In genomic region chr2:26500599-26501370, GRCm38 (mm10) we compare ENCODE assay signal across 8 mouse cellular contexts. TPM values are rescaled to one million over a fixed set of nuclear protein-coding genes. Genes with fewer than 3 reads are reported as not detected.
DNase-seq lines count a peak whose midpoint lies in the region; ATAC-seq and TF ChIP-seq lines count a peak whose summit lies in the region.

No protein-coding gene starts in this region.

- H3K27ac ChIP-seq in ES-E14 (ENCODE audit: insufficient read depth, low read depth, low read length, poor library complexity, severe bottlenecking): peak overlapping the region; percentile 8; the same call in 1 of the 2 replicates
- H3K27ac ChIP-seq in forebrain, embryonic 16.5 days (ENCODE audit: low read length): peak overlapping the region; percentile 96
- peak overlapping the region; percentile 72 for H3K27ac ChIP-seq in lung, postnatal 0 days (ENCODE audit: low read length)

- 4% methylated on average over 14 of the region's 14 CpGs for WGBS in forebrain, embryonic 16.5 days
- WGBS in lung, postnatal 0 days: 29% methylated on average over 14 of the region's 14 CpGs

- DNase-seq in cerebellum, adult 9-10 months: peak; percentile 12
- DNase-seq in cerebellum, postnatal 36 days: no peak
- peak; percentile 77 for DNase-seq in ES-E14 (ENCODE audit: low read depth, low spot score)
- DNase-seq in kidney, postnatal 14 days: peak; percentile 80
- DNase-seq in lung, postnatal 0 days (ENCODE audit: low spot score): peak; percentile 80
- peak; percentile 40 for DNase-seq in right cerebral cortex, postnatal 14 days
- no peak for DNase-seq in thymus, postnatal 36 days

- TF ChIP-seq EP300 in lung, postnatal 0 days (IDR thresholded peaks at IDR 0.05): peak; percentile 70

- in situ Hi-C loops in ES-E14 (cut with MboI; ENCODE audit: low sequenced_read_pairs in 2 of 2, unreplicated experiment in 2 of 2): no loop called here

- H3K4me1 ChIP-seq in ES-E14 (ENCODE audit: control insufficient read depth in 2 of 2, insufficient read depth in 2 of 2, low read length in 2 of 2, poor library complexity in 1 of 2): peaks cover 3 to 32% of the 10 kb centered on the region in 2 experiments; a peak in 3 of 4 replicates
- H3K4me1 ChIP-seq in forebrain, embryonic 16.5 days (replicated peaks; ENCODE audit: control insufficient read depth, insufficient read depth, low read length): peaks cover 90% of the 10 kb centered on the region
- H3K4me1 ChIP-seq in lung, postnatal 0 days (ENCODE audit: insufficient read depth, low read depth, low read length): peaks cover 56% of the 10 kb centered on the region

- peak; percentile 84 for ATAC-seq in forebrain, embryonic 16.5 days
- peak; percentile 48 for ATAC-seq in lung, postnatal 0 days

- peak overlapping the region; percentile 70 for H3K4me2 ChIP-seq in forebrain, embryonic 16.5 days (ENCODE audit: low read length)
- peak overlapping the region; percentile 81 for H3K4me2 ChIP-seq in lung, postnatal 0 days (replicated peaks; ENCODE audit: low read depth, low read length)

- TF ChIP-seq CTCF in lung, postnatal 0 days (IDR thresholded peaks at IDR 0.05): no peak

- H3K36me3 ChIP-seq in ES-E14 (ENCODE audit: control insufficient read depth, insufficient read depth, low read length, poor library complexity, severe bottlenecking): peaks cover 4% of the 10 kb centered on the region; the same call in 1 of the 2 replicates
- no peaks in the 10 kb centered on the region for H3K36me3 ChIP-seq in forebrain, embryonic 16.5 days (ENCODE audit: control insufficient read depth, insufficient read depth)
- H3K36me3 ChIP-seq in lung, postnatal 0 days (ENCODE audit: insufficient read depth, low read length): no peaks in the 10 kb centered on the region

- H3K4me3 ChIP-seq in ES-E14 (ENCODE audit: insufficient read depth in 1 of 2, low read depth in 1 of 2, low read length in 2 of 2, poor library complexity in 1 of 2, severe bottlenecking in 1 of 2): no peak overlapping the region
- peak overlapping the region; percentile 55 for H3K4me3 ChIP-seq in forebrain, embryonic 16.5 days (replicated peaks; ENCODE audit: low read length)
- H3K4me3 ChIP-seq in lung, postnatal 0 days (ENCODE audit: low read depth, low read length): peak overlapping the region; percentile 92; the same call in 1 of the 2 replicates

- peak overlapping the region; percentile 3; the same call in 1 of the 2 replicates for H3K9ac ChIP-seq in ES-E14 (ENCODE audit: insufficient read depth, low read depth, low read length, poor library complexity, severe bottlenecking)
- H3K9ac ChIP-seq in forebrain, embryonic 16.5 days (replicated peaks; ENCODE audit: low read depth, low read length): peak overlapping the region; percentile 5; the same call in 1 of the 2 replicates
- 0 out of 2 replicates have a peak overlapping the region, but pooled peaks have one; percentile 12 for H3K9ac ChIP-seq in lung, postnatal 0 days (replicated peaks; ENCODE audit: low read depth)

- no peaks in the 10 kb centered on the region for H3K9me3 ChIP-seq in ES-E14 (ENCODE audit: control insufficient read depth, insufficient read depth, low read depth, low read length)
- H3K9me3 ChIP-seq in forebrain, embryonic 16.5 days (ENCODE audit: control insufficient read depth, low read length): no peaks in the 10 kb centered on the region
- H3K9me3 ChIP-seq in lung, postnatal 0 days (ENCODE audit: low read length): no peaks in the 10 kb centered on the region

- no peaks in the 10 kb centered on the region for H3K27me3 ChIP-seq in forebrain, embryonic 16.5 days (replicated peaks; ENCODE audit: control insufficient read depth, insufficient read depth, low read length)
- no peaks in the 10 kb centered on the region for H3K27me3 ChIP-seq in lung, postnatal 0 days (replicated peaks; ENCODE audit: insufficient read depth, low read length)

TF ChIP-seq in ES-E14, 5 proteins besides CTCF, POLR2A, EP300 and RAD21:
- no peak for TF ChIP-seq ZNF384 (IDR thresholded peaks at IDR 0.05; ENCODE audit: low read depth, low read length)
- no peak for TF ChIP-seq CHD2 (IDR thresholded peaks at IDR 0.05; ENCODE audit: low read depth, low read length)
- TF ChIP-seq ZC3H11A (IDR thresholded peaks at IDR 0.05; ENCODE audit: borderline replicate concordance, low read depth, low read length): no peak
- TF ChIP-seq HCFC1 (IDR thresholded peaks at IDR 0.05; ENCODE audit: borderline replicate concordance, insufficient read depth, low read length): no peak
- no peak for TF ChIP-seq MAFK (IDR thresholded peaks at IDR 0.05; ENCODE audit: insufficient read depth, low read depth, low read length)
TF ChIP-seq in ES-E14: peak in this region for 0.

RNA-seq across cellular contexts. Expression of gene Notch1, which starts 15.7 kb away (rescaled TPM):
- 34.9 and 77.8 TPM in 2 replicates for total RNA-seq in ES-E14 (2012; rRNA removed)
- 20.2 and 23.6 TPM in 2 replicates for polyA plus RNA-seq in forebrain, embryonic 16.5 days (2015; fragmentation: Nextera tagmentation; extraction: Ambion mirVana)
- 11.8 and 14.7 TPM in 2 replicates for polyA plus RNA-seq in lung, postnatal 0 days (2015; fragmentation: Nextera tagmentation; extraction: Ambion mirVana)

RNA-seq across cellular contexts. Expression of gene Sec16a, which starts 55.8 kb away (rescaled TPM):
- total RNA-seq in ES-E14 (2012; rRNA removed): 47.3 and 62.5 TPM in 2 replicates
- 21.5 and 23.1 TPM in 2 replicates for polyA plus RNA-seq in forebrain, embryonic 16.5 days (2015; fragmentation: Nextera tagmentation; extraction: Ambion mirVana)
- 10.2 and 13.1 TPM in 2 replicates for polyA plus RNA-seq in lung, postnatal 0 days (2015; fragmentation: Nextera tagmentation; extraction: Ambion mirVana)

Comparison
In these comparisons a context has a peak if more than half of its experiments do, and no peak if none do; other contexts are left out.
1. DNase-seq: peak in cerebellum, adult 9-10 months (single experiment), ES-E14 (single experiment), kidney, postnatal 14 days (single experiment), lung, postnatal 0 days (single experiment) and right cerebral cortex, postnatal 14 days (single experiment); none in cerebellum, postnatal 36 days (0 of 2) and thymus, postnatal 36 days (0 of 2).
2. H3K27ac ChIP-seq: peak in every context shown above with its lines; median percentile 96 in forebrain, embryonic 16.5 days; 72 in lung, postnatal 0 days; 8 in ES-E14.
3. H3K4me3 ChIP-seq: peak in forebrain, embryonic 16.5 days (single experiment) and lung, postnatal 0 days (single experiment); none in ES-E14 (0 of 2).
4. Peak in every context shown above with its lines, with median percentiles within 50 percentile points of each other: H3K9ac ChIP-seq.